Mouse (Mus musculus) kidney, adult 2 months (tissue): ENCODE measurements around the gene Malsu1. TPM values are rescaled to one million over a fixed set of nuclear protein-coding genes. Genes with fewer than 3 reads are reported as not detected.

Source experiments
- DNase-seq: peaks from one replicate; pipeline ENCODE4 v3.0.0; 2021
- H3K27ac ChIP-seq: fragments of 200-500 bp; 2 replicates; pipeline ENCODE4 v1.5.1; 2012; ENCODE audit warnings: low read depth, low read length, control low read depth, inconsistent platforms; ENCODE audit not compliant: insufficient read depth
- H3K27me3 ChIP-seq: fragments of 200-500 bp; replicated peaks from 2 replicates; pipeline ENCODE4 v1.6.1; 2012; ENCODE audit warnings: mild to moderate bottlenecking, moderate library complexity, low read length, inconsistent platforms; ENCODE audit not compliant: control insufficient read depth, insufficient read depth
- H3K36me3 ChIP-seq: fragments of 200-500 bp; 2 replicates; pipeline ENCODE4 v1.6.1; 2012; ENCODE audit warnings: mild to moderate bottlenecking, moderate library complexity, low read length, inconsistent platforms; ENCODE audit not compliant: control insufficient read depth, insufficient read depth
- H3K4me1 ChIP-seq: fragments of 200-500 bp; 2 replicates; pipeline ENCODE4 v1.6.1; 2011; ENCODE audit warnings: low read length; ENCODE audit not compliant: control insufficient read depth, insufficient read depth
- H3K4me3 ChIP-seq: fragments of 200-500 bp; 2 replicates; pipeline ENCODE4 v1.5.1; 2011; ENCODE audit warnings: mild to moderate bottlenecking, low read depth, low read length, control low read depth; ENCODE audit not compliant: insufficient read depth
- CTCF ChIP-seq: fragments of 200-500 bp; conservative IDR thresholded peaks from 2 replicates; pipeline ENCODE4 v1.5.1; 2011; ENCODE audit warnings: low read depth, mild to moderate bottlenecking, control low read depth, low read length, moderate library complexity, mixed read lengths; ENCODE audit not compliant: insufficient read depth, insufficient read length
- POLR2A ChIP-seq: fragments of 200-500 bp; IDR thresholded peaks from one replicate; pipeline ENCODE4 v1.6.1; 2011; ENCODE audit warnings: low read depth, low read length, control low read depth
- WGBS: fragments of 180-500 bp; shearing (Covaris S2); methylation state at CpG from one replicate; pipeline ENCODE4 v1.1.7; 2018; 5-methylcytosine and 5-hydroxymethylcytosine counted together
- polyA plus RNA-seq: library from polyadenylated mRNA; depleted of rRNA; stranded (reverse); fragments of >200 nt; gene quantifications from 2 replicates; pipeline ENCODE4 v1.2.3, GENCODE M21; 2012; rRNA removed

Gene Malsu1
- polyA plus RNA-seq, 1 experiment = 22.7 TPM

DNA sequence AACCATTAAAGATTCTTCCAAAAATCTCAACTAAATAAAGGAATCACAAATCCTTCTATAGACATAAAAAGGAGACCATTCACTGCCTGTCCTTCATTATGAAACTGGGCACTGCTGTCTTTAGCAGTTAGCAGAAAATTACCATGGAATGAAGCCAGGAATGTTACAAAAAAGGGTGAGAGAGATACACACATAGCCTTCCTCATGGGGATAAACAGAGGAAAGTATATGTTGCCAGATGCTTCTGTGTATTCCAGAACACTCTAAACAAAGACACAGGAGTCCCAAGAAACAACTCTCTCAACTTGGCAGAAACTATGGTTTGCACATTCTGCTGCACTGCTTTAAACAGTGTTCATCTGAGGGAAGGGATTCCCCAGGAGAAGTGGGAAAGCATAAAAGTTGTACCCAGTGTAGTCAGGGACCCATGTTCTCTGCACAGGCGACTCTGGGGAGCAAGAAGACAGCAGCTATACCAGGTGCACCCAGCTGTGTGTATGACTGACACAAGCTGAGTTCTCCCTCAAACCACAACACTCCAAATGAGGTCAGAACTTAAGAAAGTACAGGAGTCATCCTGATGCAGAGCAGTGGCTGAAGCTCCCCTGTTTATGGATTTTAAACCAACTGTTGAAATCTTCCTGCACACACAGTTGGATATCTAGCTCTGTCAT lies 46.0 kb downstream of the Malsu1 start:
- no peak overlapping the region for H3K4me3 ChIP-seq
- H3K27me3 ChIP-seq = no peaks in the 10 kb centered on the region
- no peaks in the 10 kb centered on the region for H3K36me3 ChIP-seq
- TF ChIP-seq POLR2A = no peak
- TF ChIP-seq CTCF = no peak
- 82% methylated on average over 1 of the region's 1 CpGs for WGBS
- H3K4me1 ChIP-seq = no peaks in the 10 kb centered on the region
- no peak for DNase-seq
- H3K27ac ChIP-seq = no peak overlapping the region

DNA sequence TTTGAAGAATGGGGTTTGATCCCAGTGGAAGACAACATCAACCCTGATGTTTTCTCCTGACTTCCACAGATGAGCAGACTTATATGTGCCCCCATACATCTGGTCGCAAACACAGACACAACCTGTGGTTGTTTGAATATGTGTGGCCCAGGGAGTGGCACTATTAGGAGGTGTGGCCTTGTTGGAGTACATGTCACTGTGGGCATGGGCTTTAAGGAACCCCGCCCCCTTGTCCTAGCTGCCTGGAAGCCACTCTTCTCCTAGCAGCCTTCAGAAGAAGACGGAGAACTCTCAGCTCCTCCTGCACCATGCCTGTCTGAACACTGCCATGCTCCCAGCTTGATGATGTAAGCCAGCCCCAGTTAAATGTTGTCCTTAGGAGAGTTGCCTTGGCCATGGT lies 46.8 kb downstream of the Malsu1 start:
- Histone ChIP-seq H3K27me3 (no peaks in the 10 kb centered on the region), H3K4me1 (no peaks in the 10 kb centered on the region), H3K27ac (no peak overlapping the region), H3K36me3 (no peaks in the 10 kb centered on the region), H3K4me3 (no peak overlapping the region)
- DNase-seq = no peak
- 90% methylated on average over 3 of the region's 3 CpGs for WGBS
- TF ChIP-seq POLR2A (no peak), CTCF (no peak)

GRCm38 (mm10) chr6:49130328-49130727 lies 56.7 kb downstream of the Malsu1 start:
- H3K27me3 ChIP-seq = no peaks in the 10 kb centered on the region
- no peak overlapping the region for H3K4me3 ChIP-seq
- no peaks in the 10 kb centered on the region for H3K36me3 ChIP-seq
- TF ChIP-seq POLR2A = no peak
- no peak for TF ChIP-seq CTCF
- H3K4me1 ChIP-seq = no peaks in the 10 kb centered on the region
- DNase-seq = no peak
- H3K27ac ChIP-seq = no peak overlapping the region

DNA sequence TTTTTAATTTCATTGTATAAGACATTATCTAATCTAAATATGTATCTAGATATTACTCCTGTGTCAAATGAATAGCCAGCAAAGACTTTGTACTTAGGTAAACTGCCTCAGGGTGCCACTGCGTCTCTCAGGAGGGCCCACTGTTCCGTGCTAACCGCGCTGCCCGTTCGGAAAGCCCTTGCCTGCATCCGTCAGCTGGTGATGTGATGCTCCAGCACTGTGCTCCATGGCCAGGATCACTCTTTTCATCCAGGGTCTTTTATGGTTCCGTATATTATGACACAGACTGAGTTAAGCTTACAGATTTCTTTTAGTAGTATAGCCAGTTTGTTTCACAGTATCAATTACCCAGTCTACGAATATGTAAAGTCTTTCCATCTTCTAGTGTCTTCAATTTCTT lies 58.3 kb downstream of the Malsu1 start:
- Histone ChIP-seq H3K27ac (no peak overlapping the region), H3K4me3 (no peak overlapping the region), H3K4me1 (no peaks in the 10 kb centered on the region), H3K27me3 (no peaks in the 10 kb centered on the region), H3K36me3 (no peaks in the 10 kb centered on the region)
- 93% methylated on average over 9 of the region's 9 CpGs for WGBS
- TF ChIP-seq CTCF = no peak
- no peak for TF ChIP-seq POLR2A
- no peak for DNase-seq

DNA sequence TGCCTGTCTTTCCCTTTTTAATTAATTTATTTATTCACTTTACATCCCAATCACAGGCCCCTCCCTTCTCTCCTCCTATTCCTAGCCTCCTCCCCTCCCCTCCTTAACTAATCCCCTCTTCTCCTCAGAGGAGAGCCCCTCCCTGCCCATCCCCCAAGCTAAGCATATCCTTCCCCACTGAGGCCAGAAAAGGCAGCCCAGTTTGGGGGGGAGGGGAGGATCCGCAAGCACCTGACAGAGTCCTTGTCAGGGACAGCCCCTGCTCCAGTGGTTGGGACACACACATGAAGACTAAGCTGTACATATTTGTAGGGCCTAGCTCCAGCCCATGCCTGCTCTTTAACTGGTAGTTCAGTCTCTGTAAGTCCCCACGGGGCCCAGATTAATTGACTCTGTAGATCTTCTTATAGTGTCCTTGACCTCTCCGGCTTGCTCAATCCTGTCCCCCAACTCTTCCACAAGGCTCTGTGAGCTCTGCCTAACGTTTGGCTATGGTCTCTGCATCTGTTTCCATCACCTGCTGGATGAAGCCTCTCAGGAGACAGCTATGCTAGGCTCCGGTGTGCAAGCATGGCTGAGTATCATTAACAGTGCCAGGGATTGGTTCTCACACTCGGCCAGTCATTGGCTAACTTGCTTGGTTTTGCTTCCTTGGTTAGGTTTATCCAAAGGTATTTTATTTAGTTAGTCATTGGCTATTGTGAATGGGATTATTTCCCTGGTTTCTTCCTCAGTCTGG lies 58.9 kb downstream of the Malsu1 start:
- H3K4me1 ChIP-seq = no peaks in the 10 kb centered on the region
- H3K27ac ChIP-seq = no peak overlapping the region
- WGBS = 80% methylated on average over 6 of the region's 6 CpGs
- no peak for DNase-seq
- no peak overlapping the region for H3K4me3 ChIP-seq
- H3K27me3 ChIP-seq = no peaks in the 10 kb centered on the region
- no peak for TF ChIP-seq POLR2A
- TF ChIP-seq CTCF = no peak
- no peaks in the 10 kb centered on the region for H3K36me3 ChIP-seq

Other genes with a start within 250 kb of the Malsu1 start
- 509 and 544 TPM in 2 replicates for gene Tmem176a, start 232.9 kb upstream of the Malsu1 start, polyA plus RNA-seq
- 1,386 and 1,411 TPM in 2 replicates for gene Tmem176b, start 232.3 kb upstream of the Malsu1 start, polyA plus RNA-seq
- gene Aoc1, start 200.9 kb upstream of the Malsu1 start, polyA plus RNA-seq = 7.3 and 7.7 TPM in 2 replicates
- not detected in 2 replicates for gene 1600015I10Rik, start 143.9 kb upstream of the Malsu1 start, polyA plus RNA-seq
- not detected in 2 replicates for gene Doxl2, start 98.8 kb upstream of the Malsu1 start, polyA plus RNA-seq
- gene Svs1, start 86.9 kb upstream of the Malsu1 start, polyA plus RNA-seq = 0.05 TPM in 1 of 2 replicates, not detected in the other
- gene Gpnmb, start 37.2 kb upstream of the Malsu1 start, polyA plus RNA-seq = 1.2 and 1.7 TPM in 2 replicates
- gene Igf2bp3, start 141.2 kb downstream of the Malsu1 start, polyA plus RNA-seq = 0.03 and 0.04 TPM in 2 replicates
- 18.4 and 22.7 TPM in 2 replicates for gene Tra2a, start 190.2 kb downstream of the Malsu1 start, polyA plus RNA-seq
- gene Ccdc126, start 245.5 kb downstream of the Malsu1 start, polyA plus RNA-seq = 4.0 and 4.5 TPM in 2 replicates